Mouse (Mus musculus) hindbrain, embryonic 14.5 days (tissue): ENCODE results near the gene Abcf2. TPM values are rescaled to one million over a fixed set of nuclear protein-coding genes. Genes with fewer than 3 reads are reported as not detected.

Experiments
- ATAC-seq: fragments of 200-750 bp; cut with Nextera tagmentation; 2 replicates; pipeline ENCODE4 v1.8.0; 2017; ENCODE audit warnings: moderate number of reproducible peaks, mild to moderate bottlenecking, moderate TSS enrichment, moderate library complexity; ENCODE audit not compliant: low FRiP score
- DNase-seq: peaks from one replicate; pipeline ENCODE4 v3.0.0-alpha.2; 2015; ENCODE audit warnings: low spot score
- H3K27ac ChIP-seq: fragments of 300-500 bp; sonication (generic); 2 replicates; pipeline ENCODE4 v1.5.1; 2014; ENCODE audit warnings: mild to moderate bottlenecking, moderate library complexity
- H3K27me3 ChIP-seq: fragments of 300-500 bp; sonication (generic); 2 replicates; pipeline ENCODE4 v1.6.1; 2014; ENCODE audit warnings: mild to moderate bottlenecking, low read length, mixed read lengths; ENCODE audit not compliant: control insufficient read depth, insufficient read depth
- H3K36me3 ChIP-seq: fragments of 300-500 bp; sonication (generic); replicated peaks from 2 replicates; pipeline ENCODE4 v1.6.1; 2014; ENCODE audit not compliant: control insufficient read depth, insufficient read depth
- H3K4me1 ChIP-seq: fragments of 300-500 bp; sonication (generic); replicated peaks from 2 replicates; pipeline ENCODE4 v1.6.1; 2014; ENCODE audit warnings: antibody characterized with exemption, low read length, mixed read lengths; ENCODE audit not compliant: control insufficient read depth, insufficient read depth
- H3K4me2 ChIP-seq: fragments of 300-500 bp; sonication (generic); replicated peaks from 2 replicates; pipeline ENCODE4 v1.6.1; 2014; ENCODE audit warnings: mild to moderate bottlenecking, moderate library complexity
- H3K4me3 ChIP-seq: fragments of 300-500 bp; sonication (generic); replicated peaks from 2 replicates; pipeline ENCODE4 v1.5.1; 2014; ENCODE audit warnings: mild to moderate bottlenecking, low read length
- H3K9ac ChIP-seq: fragments of 300-500 bp; sonication (generic); 2 replicates; pipeline ENCODE4 v1.6.1; 2014
- H3K9me3 ChIP-seq: fragments of 300-500 bp; sonication (generic); 2 replicates; pipeline ENCODE4 v1.6.1; 2016; ENCODE audit warnings: low read length; ENCODE audit not compliant: control insufficient read depth
- WGBS: fragments of 180-500 bp; shearing (Covaris S2); extraction: QIAGEN DNeasy Blood & Tissue Kit; methylation state at CpG from one replicate; pipeline ENCODE4 v1.1.7; 2014; 5-methylcytosine and 5-hydroxymethylcytosine counted together
- microRNA counts: library from miRNA; unstranded; fragments of <30 nt; microRNA quantifications from one replicate; lab custom pipeline; 2016
- microRNA-seq: library from miRNA; unstranded; fragments of <30 nt; microRNA quantifications from one replicate; pipeline ENCODE4, GENCODE M21; 2016
- polyA plus RNA-seq: library from polyadenylated mRNA; unstranded; fragments of >200 nt; fragmentation: Nextera tagmentation; extraction: Ambion mirVana; gene quantifications from 2 replicates; pipeline ENCODE4 v1.2.1, GENCODE M21; 2014

Abcf2 gene
- polyA plus RNA-seq, 1 experiment from 2014 or later = 72.3 TPM

- Histone ChIP-seq H3K4me2 (peak overlapping the region; percentile 93), H3K9me3 (no peaks in the 10 kb centered on the region), H3K27me3 (peaks cover 78% of the 10 kb centered on the region), H3K4me3 (peak overlapping the region; percentile 50), H3K36me3 (no peaks in the 10 kb centered on the region), H3K27ac (0 out of 2 replicates have a peak overlapping the region, but pooled peaks have one; percentile 1), H3K4me1 (peaks cover 16% of the 10 kb centered on the region; the same call in 1 of the 2 replicates), H3K9ac (peak overlapping the region; percentile 65)
- ATAC-seq = peak; percentile 26; the same call in 1 of the 2 replicates
- under 1% methylated on average over 58 of the region's 109 CpGs for WGBS
- no peak for DNase-seq
These were observed 50.9 kb downstream of the Abcf2 start for GRCm38 (mm10) chr5:24526190-24526888.

- no peaks in the 10 kb centered on the region for H3K9me3 ChIP-seq
- 2% methylated on average over 34 of the region's 34 CpGs for WGBS
- H3K4me2 ChIP-seq = peak overlapping the region; percentile 93
- peak overlapping the region; percentile 65 for H3K9ac ChIP-seq
- H3K4me1 ChIP-seq = peaks cover 15% of the 10 kb centered on the region; the same call in 1 of the 2 replicates
- ATAC-seq = no peak
- no peak overlapping the region for H3K27ac ChIP-seq
- H3K4me3 ChIP-seq = peak overlapping the region; percentile 50
- DNase-seq = no peak
- no peaks in the 10 kb centered on the region for H3K36me3 ChIP-seq
- H3K27me3 ChIP-seq = peaks cover 71% of the 10 kb centered on the region
These were observed 51.7 kb downstream of the Abcf2 start for GRCm38 (mm10) chr5:24525360-24526189.

GRCm38 (mm10) chr5:24524522-24524921 lies 52.7 kb downstream of the Abcf2 start:
- H3K4me3 ChIP-seq = peak overlapping the region; percentile 50
- H3K9me3 ChIP-seq = no peaks in the 10 kb centered on the region
- no peak for DNase-seq
- H3K27me3 ChIP-seq = peaks cover 65% of the 10 kb centered on the region
- peak overlapping the region; percentile 93 for H3K4me2 ChIP-seq
- no peak for ATAC-seq
- no peaks in the 10 kb centered on the region for H3K36me3 ChIP-seq
- peaks cover 11% of the 10 kb centered on the region; the same call in 1 of the 2 replicates for H3K4me1 ChIP-seq
- H3K27ac ChIP-seq = no peak overlapping the region
- H3K9ac ChIP-seq = no peak overlapping the region
- 17% methylated on average over 4 of the region's 4 CpGs for WGBS

DNA sequence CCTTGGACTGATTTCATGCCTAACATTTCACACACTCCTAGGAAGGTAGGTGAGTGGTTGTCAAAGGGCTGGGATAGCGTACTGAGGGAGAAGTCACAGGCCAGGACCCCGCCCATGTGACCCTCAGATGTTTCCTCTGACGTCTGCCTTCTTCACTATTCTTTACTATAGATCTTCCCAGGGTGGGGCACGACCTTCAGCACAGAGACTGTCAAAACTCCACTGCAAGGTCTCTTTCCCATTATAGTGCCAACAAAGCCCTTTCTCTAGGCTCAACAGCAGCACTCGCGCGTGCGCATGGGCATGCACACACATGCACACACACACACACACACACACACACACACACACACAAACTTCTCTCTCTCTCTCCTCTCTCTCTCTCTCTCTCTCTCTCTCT lies 53.5 kb downstream of the Abcf2 start:
- whole genome bisulfite sequencing = 20% methylated on average over 8 of the region's 8 CpGs
- peak overlapping the region; percentile 50 for H3K4me3 ChIP-seq
- H3K4me2 ChIP-seq = peak overlapping the region; percentile 93
- peaks cover 58% of the 10 kb centered on the region for H3K27me3 ChIP-seq
- no peaks in the 10 kb centered on the region for H3K36me3 ChIP-seq
- H3K9me3 ChIP-seq = no peaks in the 10 kb centered on the region
- H3K4me1 ChIP-seq = peaks cover 11% of the 10 kb centered on the region; the same call in 1 of the 2 replicates
- no peak overlapping the region for H3K27ac ChIP-seq
- ATAC-seq (no peak), DNase-seq (no peak)
- H3K9ac ChIP-seq = no peak overlapping the region

GRCm38 (mm10) chr5:24521366-24521765 lies 55.9 kb downstream of the Abcf2 start:
- H3K4me2 ChIP-seq = no peak overlapping the region
- DNase-seq = no peak

More at GRCm38 (mm10) chr5:24521366-24521765, 55.9 kb downstream of the Abcf2 start:
- Histone ChIP-seq H3K9me3 (no peaks in the 10 kb centered on the region), H3K27ac (no peak overlapping the region), H3K4me1 (peaks cover 8% of the 10 kb centered on the region; the same call in 1 of the 2 replicates), H3K27me3 (peaks cover 42% of the 10 kb centered on the region), H3K9ac (no peak overlapping the region), H3K36me3 (no peaks in the 10 kb centered on the region), H3K4me3 (no peak overlapping the region)
- 67% methylated on average over 8 of the region's 8 CpGs for WGBS
- ATAC-seq = no peak

MicroRNAs encoded within 50 kb of the gene (microRNA counts, 519-probe panel; counts per million panel counts)
- microRNA mmu-miR-671-3p (lab: Ali Mortazavi, UCI) (not detected), microRNA mmu-miR-671-5p (lab: Ali Mortazavi, UCI) (not detected)

Small RNAs within 50 kb of the gene (microRNA-seq; reads per million reads assigned to microRNA genes)
- 344 reads per million, percentile 67 among the genes with 10 or more reads in this experiment for gene Mir671

Other genes starting within 250 kb of the Abcf2 start
- gene Kcnh2, start 225.9 kb downstream of the Abcf2 start, polyA plus RNA-seq = 13.9 and 15.1 TPM in 2 replicates
- 8.6 and 10.6 TPM in 2 replicates for gene Nos3, start 212.7 kb downstream of the Abcf2 start, polyA plus RNA-seq
- 1.6 and 2.4 TPM in 2 replicates for gene Atg9b, start 185.3 kb downstream of the Abcf2 start, polyA plus RNA-seq
- 42.0 and 45.6 TPM in 2 replicates for gene Abcb8, start 183.8 kb downstream of the Abcf2 start, polyA plus RNA-seq
- gene Asic3, start 164.1 kb downstream of the Abcf2 start, polyA plus RNA-seq = 0.35 and 0.80 TPM in 2 replicates
- gene Cdk5, start 153.9 kb downstream of the Abcf2 start, polyA plus RNA-seq = 115 and 123 TPM in 2 replicates
- 21.1 and 23.6 TPM in 2 replicates for gene Slc4a2, start 153.6 kb downstream of the Abcf2 start, polyA plus RNA-seq
- gene Fastk, start 132.2 kb downstream of the Abcf2 start, polyA plus RNA-seq = 92.8 and 92.9 TPM in 2 replicates
- gene Tmub1, start 129.6 kb downstream of the Abcf2 start, polyA plus RNA-seq = 54.4 and 62.4 TPM in 2 replicates
- 66.3 and 73.1 TPM in 2 replicates for gene Agap3, start 125.3 kb downstream of the Abcf2 start, polyA plus RNA-seq
- 3.3 and 4.9 TPM in 2 replicates for gene Gbx1, start 50.3 kb downstream of the Abcf2 start, polyA plus RNA-seq
- 0.22 and 0.23 TPM in 2 replicates for gene Asb10, start 36.5 kb downstream of the Abcf2 start, polyA plus RNA-seq
- gene 4931409K22Rik, start 20.7 kb downstream of the Abcf2 start, polyA plus RNA-seq = 0.10 and 0.19 TPM in 2 replicates
- 14.0 and 14.4 TPM in 2 replicates for gene Chpf2, start 9.3 kb upstream of the Abcf2 start, polyA plus RNA-seq
- 149 and 171 TPM in 2 replicates for gene Smarcd3, start 46.9 kb upstream of the Abcf2 start, polyA plus RNA-seq
- gene Nub1, start 108.1 kb upstream of the Abcf2 start, polyA plus RNA-seq = 48.5 and 51.7 TPM in 2 replicates
- 7.2 and 12.0 TPM in 2 replicates for gene Wdr86, start 153.3 kb upstream of the Abcf2 start, polyA plus RNA-seq
- 2.1 and 3.0 TPM in 2 replicates for gene Crygn, start 180.5 kb upstream of the Abcf2 start, polyA plus RNA-seq